Mouse (Mus musculus): ENCODE measurements around the gene Cd8b1.

DNA sequence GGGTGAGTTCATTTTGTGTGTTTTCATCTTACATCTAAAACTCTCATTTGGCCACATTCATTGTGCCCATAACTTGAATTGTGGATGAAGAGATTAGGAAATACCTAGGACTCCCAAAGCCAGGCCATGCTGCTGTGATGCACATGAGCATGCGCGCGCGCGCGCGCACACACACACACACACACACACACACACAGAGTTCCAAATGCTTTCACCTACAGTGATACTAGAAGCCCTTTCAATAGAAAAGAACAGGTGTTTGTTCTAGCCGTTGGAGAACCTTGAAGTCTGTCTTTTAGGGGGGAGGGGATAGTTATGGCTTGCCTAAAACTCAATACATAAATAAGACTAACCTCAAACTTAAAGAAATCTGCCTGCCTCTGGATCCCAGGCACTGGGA, 15.1 kb downstream of the Cd8b1 start:
- no peak for TF ChIP-seq CTCF (IDR thresholded peaks at IDR 0.05)
- TF ChIP-seq EP300 (IDR thresholded peaks at IDR 0.05), result no peak

Measured in lung, postnatal 0 days (tissue).